Mouse (Mus musculus): ENCODE measurements around the gene Tacr2. TPM values are rescaled to one million over a fixed set of nuclear protein-coding genes. Genes with fewer than 3 reads are reported as not detected.
A peak's percentile ranks its signal among the peaks of the same experiment; 100 is the strongest.

The Tacr2 gene
- polyA plus RNA-seq, 1 experiment from 2014 or later, result not detected

- H3K4me2 ChIP-seq, result no peak overlapping the region
- no peak for ATAC-seq (replicated peaks)
- H3K9ac ChIP-seq, result no peak overlapping the region
- H3K27ac ChIP-seq, result no peak overlapping the region
- no peaks in the 10 kb centered on the region for H3K9me3 ChIP-seq
- H3K27me3 ChIP-seq (replicated peaks), result no peaks in the 10 kb centered on the region
- 53% methylated on average over 9 of the region's 9 CpGs for WGBS
- peaks cover 38% of the 10 kb centered on the region for H3K36me3 ChIP-seq (replicated peaks)
- H3K4me1 ChIP-seq, result no peaks in the 10 kb centered on the region
- no peak overlapping the region for H3K4me3 ChIP-seq
These were observed 30.5 kb downstream of the Tacr2 start for GRCm38 (mm10) chr10:62282782-62283181.

GRCm38 (mm10) chr10:62283206-62283792 lies 31.1 kb downstream of the Tacr2 start:
- H3K9me3 ChIP-seq, result no peaks in the 10 kb centered on the region
- H3K36me3 ChIP-seq (replicated peaks), result peaks cover 38% of the 10 kb centered on the region
- no peak overlapping the region for H3K9ac ChIP-seq
- WGBS, result 82% methylated on average over 4 of the region's 4 CpGs
- no peaks in the 10 kb centered on the region for H3K4me1 ChIP-seq
- no peak overlapping the region for H3K27ac ChIP-seq
- no peaks in the 10 kb centered on the region for H3K27me3 ChIP-seq (replicated peaks)
- H3K4me2 ChIP-seq, result no peak overlapping the region
- H3K4me3 ChIP-seq, result no peak overlapping the region
- no peak for ATAC-seq (replicated peaks)

- ATAC-seq (replicated peaks), result no peak
These were observed 35.4 kb downstream of the Tacr2 start for GRCm38 (mm10) chr10:62287460-62288124.

GRCm38 (mm10) chr10:62294112-62294511 lies 41.9 kb downstream of the Tacr2 start:
- H3K4me3 ChIP-seq, result no peak overlapping the region
- H3K9ac ChIP-seq, result no peak overlapping the region
- 83% methylated on average over 4 of the region's 4 CpGs for WGBS
- H3K4me2 ChIP-seq, result no peak overlapping the region
- H3K27me3 ChIP-seq (replicated peaks), result no peaks in the 10 kb centered on the region
- H3K27ac ChIP-seq, result no peak overlapping the region
- peaks cover 7% of the 10 kb centered on the region; the same call in 1 of the 2 replicates for H3K4me1 ChIP-seq
- no peaks in the 10 kb centered on the region for H3K9me3 ChIP-seq
- no peak for ATAC-seq (replicated peaks)
- H3K36me3 ChIP-seq (replicated peaks), result peaks cover 16% of the 10 kb centered on the region; the same call in 1 of the 2 replicates

More at GRCm38 (mm10) chr10:62287460-62288124, 35.4 kb downstream of the Tacr2 start:
- Histone ChIP-seq H3K4me2 (no peak overlapping the region), H3K9ac (no peak overlapping the region), H3K4me3 (no peak overlapping the region), H3K27ac (no peak overlapping the region), H3K27me3 (replicated peaks) (no peaks in the 10 kb centered on the region), H3K36me3 (replicated peaks) (peaks cover 30% of the 10 kb centered on the region), H3K9me3 (no peaks in the 10 kb centered on the region), H3K4me1 (no peaks in the 10 kb centered on the region)
- 75% methylated on average over 6 of the region's 6 CpGs for WGBS

- H3K36me3 ChIP-seq (replicated peaks), result peaks cover 11% of the 10 kb centered on the region; the same call in 1 of the 2 replicates
- H3K27ac ChIP-seq, result peak overlapping the region; percentile 50; the same call in 1 of the 2 replicates
These were observed 44.0 kb downstream of the Tacr2 start for GRCm38 (mm10) chr10:62296086-62296872.

GRCm38 (mm10) chr10:62300006-62300827 lies 48.0 kb downstream of the Tacr2 start:
- Histone ChIP-seq H3K9me3 (no peaks in the 10 kb centered on the region), H3K27me3 (replicated peaks) (no peaks in the 10 kb centered on the region), H3K36me3 (replicated peaks) (peaks cover 11% of the 10 kb centered on the region; the same call in 1 of the 2 replicates), H3K9ac (no peak overlapping the region), H3K4me1 (peaks cover 7% of the 10 kb centered on the region; the same call in 1 of the 2 replicates), H3K27ac (no peak overlapping the region), H3K4me2 (no peak overlapping the region), H3K4me3 (no peak overlapping the region)
- no peak for ATAC-seq (replicated peaks)
- 85% methylated on average over 23 of the region's 23 CpGs for WGBS

More at GRCm38 (mm10) chr10:62296086-62296872, 44.0 kb downstream of the Tacr2 start:
- 44% methylated on average over 24 of the region's 26 CpGs for WGBS
- H3K9me3 ChIP-seq, result no peaks in the 10 kb centered on the region
- peaks cover 7% of the 10 kb centered on the region; the same call in 1 of the 2 replicates for H3K4me1 ChIP-seq
- ATAC-seq (replicated peaks), result peak; percentile 50
- H3K9ac ChIP-seq, result no peak overlapping the region
- no peaks in the 10 kb centered on the region for H3K27me3 ChIP-seq (replicated peaks)
- H3K4me3 ChIP-seq, result no peak overlapping the region
- H3K4me2 ChIP-seq, result 0 out of 2 replicates have a peak overlapping the region, but pooled peaks have one; percentile 7

- Histone ChIP-seq H3K27ac (no peak overlapping the region), H3K9me3 (no peaks in the 10 kb centered on the region), H3K36me3 (replicated peaks) (peaks cover 7% of the 10 kb centered on the region; the same call in 1 of the 2 replicates), H3K4me3 (no peak overlapping the region), H3K4me1 (no peaks in the 10 kb centered on the region), H3K4me2 (no peak overlapping the region), H3K9ac (no peak overlapping the region), H3K27me3 (replicated peaks) (no peaks in the 10 kb centered on the region)
- 87% methylated on average over 6 of the region's 6 CpGs for WGBS
- no peak for ATAC-seq (replicated peaks)
These were observed 52.9 kb downstream of the Tacr2 start for GRCm38 (mm10) chr10:62305090-62305489.

GRCm38 (mm10) chr10:62306483-62306882 lies 54.2 kb downstream of the Tacr2 start:
- ATAC-seq (replicated peaks), result no peak
- H3K4me2 ChIP-seq, result no peak overlapping the region
- H3K27ac ChIP-seq, result no peak overlapping the region

GRCm38 (mm10) chr10:62308896-62309491 lies 56.8 kb downstream of the Tacr2 start:
- no peak overlapping the region for H3K4me3 ChIP-seq
- peaks cover 7% of the 10 kb centered on the region; the same call in 1 of the 2 replicates for H3K4me1 ChIP-seq
- peaks cover 3% of the 10 kb centered on the region; the same call in 1 of the 2 replicates for H3K36me3 ChIP-seq (replicated peaks)
- WGBS, result 93% methylated on average over 11 of the region's 11 CpGs
- H3K27me3 ChIP-seq (replicated peaks), result no peaks in the 10 kb centered on the region
- H3K9ac ChIP-seq, result no peak overlapping the region
- no peaks in the 10 kb centered on the region for H3K9me3 ChIP-seq
- no peak overlapping the region for H3K27ac ChIP-seq
- ATAC-seq (replicated peaks), result no peak
- H3K4me2 ChIP-seq, result no peak overlapping the region

More at GRCm38 (mm10) chr10:62306483-62306882, 54.2 kb downstream of the Tacr2 start:
- WGBS, result 70% methylated on average over 3 of the region's 3 CpGs
- Histone ChIP-seq H3K9ac (no peak overlapping the region), H3K27me3 (replicated peaks) (no peaks in the 10 kb centered on the region), H3K4me3 (no peak overlapping the region), H3K36me3 (replicated peaks) (peaks cover 7% of the 10 kb centered on the region; the same call in 1 of the 2 replicates), H3K9me3 (no peaks in the 10 kb centered on the region), H3K4me1 (peaks cover under 1% of the 10 kb centered on the region; the same call in 1 of the 2 replicates)

GRCm38 (mm10) chr10:62309593-62309992 lies 57.4 kb downstream of the Tacr2 start:
- Histone ChIP-seq H3K9ac (no peak overlapping the region), H3K9me3 (no peaks in the 10 kb centered on the region), H3K27ac (no peak overlapping the region), H3K36me3 (replicated peaks) (no peaks in the 10 kb centered on the region), H3K4me1 (peaks cover 7% of the 10 kb centered on the region; the same call in 1 of the 2 replicates), H3K4me2 (no peak overlapping the region), H3K4me3 (no peak overlapping the region), H3K27me3 (replicated peaks) (no peaks in the 10 kb centered on the region)
- WGBS, result 87% methylated on average over 5 of the region's 5 CpGs
- no peak for ATAC-seq (replicated peaks)

Measured in midbrain, embryonic 15.5 days (tissue).